Mouse (Mus musculus) natural killer cell, adult 2 months (primary cell): Measurements from ENCODE around the gene Cbx8.

Experiments used
- DNase-seq, 2 experiments: peaks; one replicate each; pipeline ENCODE4 v3.0.0; 2022; ENCODE audit warnings: low spot score in 2 of 2

Cbx8 gene

GRCm38 (mm10) chr11:118995448-118995847, 45.3 kb downstream of the Cbx8 start:
- no peak for DNase-seq

GRCm38 (mm10) chr11:118992781-118993180, 48.0 kb downstream of the Cbx8 start:
- peak in 1 of 2 experiments; percentile 38 for DNase-seq

GRCm38 (mm10) chr11:118987999-118988398, 52.8 kb downstream of the Cbx8 start, which contains the start of gene Enpp7:
Gene Enpp7, plus strand, starts transcription at chr11:118988188.
- DNase-seq: no peak
